Mouse (Mus musculus): Measurements from ENCODE around the gene Kif1b.
"Not testable (repeated sequence)": the region's sequence is repeated elsewhere in the genome, so short reads cannot be mapped to it uniquely, and the experiment has no call there.

Kif1b gene

GRCm38 (mm10) chr4:149218476-149218875 is 89.0 kb downstream of the Kif1b start:
- no peak for DNase-seq

GRCm38 (mm10) chr4:149215982-149216381 is 91.5 kb downstream of the Kif1b start:
- DNase-seq = no peak

GRCm38 (mm10) chr4:149215397-149215796 is 92.1 kb downstream of the Kif1b start:
- DNase-seq = no peak

GRCm38 (mm10) chr4:149214468-149214867 is 93.0 kb downstream of the Kif1b start:
- not testable (repeated sequence) for DNase-seq

- no peak for DNase-seq
Observed at GRCm38 (mm10) chr4:149213466-149213865, 94.0 kb downstream of the Kif1b start.

- DNase-seq = peak in 1 of 2 experiments; percentile 10
Observed at GRCm38 (mm10) chr4:149211441-149211840, 96.1 kb downstream of the Kif1b start.

GRCm38 (mm10) chr4:149202467-149202866 is 105.0 kb downstream of the Kif1b start:
- DNase-seq = no peak

GRCm38 (mm10) chr4:149201110-149201509 is 106.4 kb downstream of the Kif1b start:
- no peak for DNase-seq

- DNase-seq = no peak
Observed at GRCm38 (mm10) chr4:149197180-149197579, 110.3 kb downstream of the Kif1b start.

- no peak for DNase-seq
Observed at GRCm38 (mm10) chr4:149191103-149191502, 116.4 kb downstream of the Kif1b start.

GRCm38 (mm10) chr4:149188563-149188962 is 118.9 kb downstream of the Kif1b start:
- no peak for DNase-seq

GRCm38 (mm10) chr4:149182755-149183154 is 124.7 kb downstream of the Kif1b start:
- peak in 1 of 2 experiments; percentile 32 for DNase-seq

GRCm38 (mm10) chr4:149182192-149182591 is 125.3 kb downstream of the Kif1b start:
- no peak for DNase-seq

- no peak for DNase-seq
Observed at GRCm38 (mm10) chr4:149179573-149179972, 127.9 kb downstream of the Kif1b start.

- DNase-seq = no peak
Observed at GRCm38 (mm10) chr4:149179160-149179559, 128.3 kb downstream of the Kif1b start.

GRCm38 (mm10) chr4:149178328-149178727 is 129.2 kb downstream of the Kif1b start:
- no peak for DNase-seq

- no peak for DNase-seq
Observed at GRCm38 (mm10) chr4:149177046-149177445, 130.4 kb downstream of the Kif1b start.

- no peak for DNase-seq
Observed at GRCm38 (mm10) chr4:149176645-149177044, 130.8 kb downstream of the Kif1b start.

- DNase-seq = no peak
Observed at GRCm38 (mm10) chr4:149173661-149174060, 133.8 kb downstream of the Kif1b start.

- no peak for DNase-seq
Observed at GRCm38 (mm10) chr4:149172666-149173065, 134.8 kb downstream of the Kif1b start.

- no peak for DNase-seq
Observed at GRCm38 (mm10) chr4:149172083-149172482, 135.4 kb downstream of the Kif1b start.

- DNase-seq = no peak
Observed at GRCm38 (mm10) chr4:149171581-149171981, 135.9 kb downstream of the Kif1b start.

- DNase-seq = no peak
Observed at GRCm38 (mm10) chr4:149170394-149170931, 137.0 kb downstream of the Kif1b start.

- not testable (repeated sequence) for DNase-seq
Observed at GRCm38 (mm10) chr4:149169926-149170325, 137.6 kb downstream of the Kif1b start.

GRCm38 (mm10) chr4:149168016-149168415 is 139.5 kb downstream of the Kif1b start:
- DNase-seq = no peak

Data from spleen, adult 18-20 months (tissue).